Mouse (Mus musculus) CH12.LX (cell line): ENCODE results near the gene Rtca.

ENCODE experiments used
- CTCF ChIP-seq, 2 experiments: IDR thresholded peaks in 1 of 2; conservative IDR thresholded peaks in 1 of 2; 2 replicates each; pipeline ENCODE4 v1.5.1; 2011 to 2012; ENCODE audit warnings: low read depth in 2 of 2, low read length in 2 of 2, improper control_type of control experiment in 1 of 2, inconsistent platforms in 1 of 2, mild to moderate bottlenecking in 1 of 2, moderate library complexity in 1 of 2
- ELF1 ChIP-seq: IDR thresholded peaks from 2 replicates; pipeline ENCODE4 v1.6.1; 2014; ENCODE audit warnings: low read depth, mild to moderate bottlenecking, inconsistent platforms, low read length, improper control_type of control experiment
- JUND ChIP-seq: conservative IDR thresholded peaks from 2 replicates; pipeline ENCODE4 v1.6.1; 2011; ENCODE audit warnings: low read depth, low read length, improper control_type of control experiment
- MYC ChIP-seq: IDR thresholded peaks from 2 replicates; pipeline ENCODE4 v1.6.1; 2011; ENCODE audit warnings: low read depth, mild to moderate bottlenecking, improper control_type of control experiment, low read length
- NELFE ChIP-seq: IDR thresholded peaks from 2 replicates; pipeline ENCODE4 v1.6.1; 2011; ENCODE audit warnings: low read depth, low read length, improper control_type of control experiment
- SMC3 ChIP-seq: IDR thresholded peaks from 2 replicates; pipeline ENCODE4 v1.6.1; 2011; ENCODE audit warnings: low read depth, low read length, improper control_type of control experiment
- TCF12 ChIP-seq: IDR thresholded peaks from 2 replicates; pipeline ENCODE4 v1.6.1; 2014; ENCODE audit warnings: low read depth, mild to moderate bottlenecking, inconsistent platforms, low read length, improper control_type of control experiment
- USF1 ChIP-seq: IDR thresholded peaks from 2 replicates; pipeline ENCODE4 v1.6.1; 2014; ENCODE audit warnings: low read depth, mild to moderate bottlenecking, inconsistent platforms, low read length, improper control_type of control experiment
- ZC3H11A ChIP-seq: IDR thresholded peaks from 2 replicates; pipeline ENCODE4 v1.6.1; 2012; ENCODE audit warnings: low read depth, mild to moderate bottlenecking, inconsistent platforms, low read length, improper control_type of control experiment

GRCm38 (mm10) chr3:116507772-116508351 is at the start of gene Rtca:
- TF ChIP-seq CTCF (conservative IDR thresholded peaks at IDR 0.05 in 1 of 2, IDR thresholded peaks at IDR 0.05 in 1 of 2; ENCODE audit: low read depth in 2 of 2, low read length in 2 of 2), result peak; percentile 65 to 97
- TF ChIP-seq USF1, result no peak
- peak; percentile 94 for TF ChIP-seq ELF1
- peak; percentile 86 for TF ChIP-seq NELFE
- TF ChIP-seq SMC3, result peak; percentile 80
- no peak for TF ChIP-seq JUND
- TF ChIP-seq MYC, result no peak
- no peak for TF ChIP-seq ZC3H11A
- peak; percentile 84 for TF ChIP-seq TCF12
